Mouse (Mus musculus): ENCODE results near the gene Rara. TPM values are rescaled to one million over a fixed set of nuclear protein-coding genes. Genes with fewer than 3 reads are reported as not detected.
A peak's percentile ranks its signal among the peaks of the same experiment; 100 is the strongest.
"Not testable (repeated sequence)": the region's sequence is repeated elsewhere in the genome, so short reads cannot be mapped to it uniquely, and the experiment has no call there.

The Rara gene
- polyA plus RNA-seq, 1 experiment from 2014 or later = 17.3 TPM

DNA sequence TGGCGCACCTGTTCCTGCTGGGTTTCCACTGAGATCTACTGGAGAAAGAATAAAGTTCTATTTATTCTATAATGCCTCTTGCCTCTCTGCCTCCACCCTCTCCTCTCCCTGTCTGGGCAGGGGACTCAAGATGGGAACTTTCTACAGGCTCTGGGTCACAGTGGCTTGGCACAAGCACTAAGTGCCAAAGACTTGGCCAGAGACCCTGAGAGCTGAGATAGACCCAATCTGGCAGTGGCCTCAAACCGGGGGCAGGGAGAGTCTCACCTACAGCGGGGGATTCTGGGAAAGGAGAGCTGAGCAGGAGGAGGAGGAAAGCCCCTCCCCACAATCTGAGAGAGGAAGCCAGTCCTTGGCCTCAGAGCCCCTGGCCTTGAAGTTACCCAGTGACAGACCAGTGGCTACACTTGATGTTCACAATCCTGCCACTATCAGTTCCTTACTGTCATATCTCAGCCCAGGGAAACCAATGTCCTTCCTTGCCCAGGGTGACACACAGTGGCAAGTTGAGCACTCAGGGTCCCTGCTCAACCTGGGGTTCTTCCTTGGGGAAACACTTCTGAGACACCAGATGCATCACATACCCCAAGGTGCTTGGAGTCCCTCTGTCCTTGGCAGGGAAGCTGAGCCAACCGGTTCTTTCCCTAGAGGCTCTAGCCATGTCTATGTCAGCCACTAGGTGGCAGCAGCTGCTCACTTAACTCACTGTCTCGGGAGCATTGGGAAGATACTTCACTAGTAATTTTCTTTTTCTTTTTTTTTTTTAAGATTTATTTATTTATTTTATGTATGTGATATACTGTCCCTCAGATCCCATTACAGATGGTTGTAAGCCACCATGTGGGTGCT, 47.5 kb downstream of the Rara start:
- Histone ChIP-seq H3K27ac (replicated peaks) (no peak overlapping the region), H3K27me3 (peaks cover 12% of the 10 kb centered on the region), H3K4me1 (peaks cover 16% of the 10 kb centered on the region), H3K4me2 (replicated peaks) (no peak overlapping the region), H3K9ac (replicated peaks) (no peak overlapping the region), H3K9me3 (no peaks in the 10 kb centered on the region), H3K4me3 (no peak overlapping the region), H3K36me3 (peaks cover 22% of the 10 kb centered on the region)
- ATAC-seq (ENCODE audit: low FRiP score, low read depth) = no peak
- WGBS = 55% methylated on average over 5 of the region's 5 CpGs

DNA sequence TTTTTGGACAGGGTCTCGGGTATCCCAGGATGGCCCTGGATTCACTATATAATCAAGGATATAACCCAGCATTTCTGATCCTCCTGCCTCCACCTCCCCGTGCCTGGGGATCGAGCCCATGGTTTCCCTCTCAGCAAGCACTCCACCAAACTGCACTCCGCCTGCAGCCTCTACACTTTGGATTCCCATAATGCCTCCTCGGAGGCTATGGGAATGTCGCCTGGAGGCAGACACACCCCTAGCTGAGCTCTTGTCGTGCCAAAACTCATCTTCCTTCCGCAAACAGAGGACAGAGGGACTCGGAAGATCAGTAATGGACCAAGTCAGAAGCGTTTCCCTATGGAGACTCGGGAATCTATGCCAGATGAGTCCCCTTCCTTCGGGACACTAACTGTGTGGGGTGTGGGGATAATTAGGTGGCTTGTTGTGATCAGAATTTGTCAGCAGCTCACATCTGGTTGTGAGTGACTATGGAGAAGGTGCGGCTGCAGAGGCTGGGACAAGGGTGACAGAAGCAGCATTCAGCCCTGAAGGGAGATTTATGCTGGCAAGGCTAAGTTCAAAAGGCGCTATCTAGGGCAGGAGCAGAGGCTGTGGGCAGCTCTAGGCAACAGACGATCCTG, 51.0 kb downstream of the Rara start:
- ATAC-seq (ENCODE audit: low FRiP score, low read depth) = no peak
- 67% methylated on average over 15 of the region's 15 CpGs for WGBS
- H3K4me3 ChIP-seq = no peak overlapping the region
- no peak overlapping the region for H3K27ac ChIP-seq (replicated peaks)
- no peak overlapping the region for H3K9ac ChIP-seq (replicated peaks)
- H3K9me3 ChIP-seq = no peaks in the 10 kb centered on the region
- H3K4me1 ChIP-seq = peaks cover 18% of the 10 kb centered on the region
- H3K27me3 ChIP-seq = peaks cover 40% of the 10 kb centered on the region
- 0 out of 2 replicates have a peak, but pooled peaks cover 2% of the 10 kb centered on the region for H3K36me3 ChIP-seq
- H3K4me2 ChIP-seq (replicated peaks) = no peak overlapping the region

DNA sequence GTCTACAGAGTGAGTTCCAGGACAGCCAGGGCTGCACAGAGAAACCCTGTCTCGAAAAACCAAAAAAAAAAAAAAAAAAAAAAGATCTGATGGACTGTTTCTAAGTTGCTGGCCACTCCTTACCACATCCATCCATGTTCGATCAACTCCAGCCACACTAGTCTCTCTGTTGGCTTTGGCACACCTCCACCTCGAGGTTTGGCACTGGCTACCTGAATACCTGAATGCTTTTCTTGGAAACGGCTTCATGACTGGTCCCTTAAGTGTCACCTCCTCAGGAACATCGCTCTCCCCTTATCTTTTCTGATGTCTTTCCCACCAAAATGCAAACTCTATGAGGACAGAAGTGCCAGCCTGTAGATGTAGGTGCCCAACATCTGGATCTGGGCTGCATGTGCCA, 51.7 kb downstream of the Rara start:
- no peaks in the 10 kb centered on the region for H3K9me3 ChIP-seq
- no peak for ATAC-seq (ENCODE audit: low FRiP score, low read depth)
- no peak overlapping the region for H3K4me2 ChIP-seq (replicated peaks)
- peaks cover 18% of the 10 kb centered on the region for H3K4me1 ChIP-seq
- no peak overlapping the region for H3K4me3 ChIP-seq
- H3K9ac ChIP-seq (replicated peaks) = no peak overlapping the region
- H3K36me3 ChIP-seq = no peaks in the 10 kb centered on the region
- no peak overlapping the region for H3K27ac ChIP-seq (replicated peaks)
- peaks cover 47% of the 10 kb centered on the region for H3K27me3 ChIP-seq
- WGBS = 85% methylated on average over 4 of the region's 5 CpGs

DNA sequence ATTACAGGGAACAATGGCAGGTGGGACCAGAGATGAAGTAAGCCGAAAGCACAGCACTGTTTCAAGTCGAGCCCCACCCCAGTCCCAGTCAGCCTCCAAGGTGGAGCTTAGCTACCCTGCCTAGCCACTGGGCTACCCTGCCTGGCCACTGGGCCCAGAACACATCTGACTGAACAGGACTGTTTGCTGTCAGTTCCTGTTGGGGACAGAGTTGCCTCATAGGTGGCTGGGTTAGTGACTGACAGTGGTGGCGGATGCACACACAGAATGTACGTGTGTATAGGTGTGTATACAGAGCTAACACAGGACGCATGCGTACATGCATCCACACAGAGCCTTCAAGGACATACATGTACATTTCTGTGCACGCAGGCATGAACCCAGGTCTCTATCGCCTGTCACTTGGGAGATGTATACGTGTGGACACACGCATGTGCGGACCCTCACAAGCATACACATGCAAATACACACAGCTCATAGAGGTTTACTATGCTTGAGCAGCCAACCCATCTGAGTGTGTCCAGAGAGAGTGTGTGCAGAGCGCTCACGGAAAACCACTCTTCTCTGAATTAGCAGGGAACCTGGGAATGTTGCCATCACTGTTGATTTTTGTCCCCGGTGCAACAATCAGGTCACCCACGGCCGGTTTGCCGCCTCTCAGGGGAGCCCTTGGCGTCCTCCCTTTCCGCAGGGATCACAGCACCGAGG, 53.8 kb downstream of the Rara start:
- H3K4me3 ChIP-seq = peak overlapping the region; percentile 58
- H3K9ac ChIP-seq (replicated peaks) = peak overlapping the region; percentile 69; the same call in 1 of the 2 replicates
- 33% methylated on average over 20 of the region's 20 CpGs for WGBS
- H3K9me3 ChIP-seq = no peaks in the 10 kb centered on the region
- H3K36me3 ChIP-seq = no peaks in the 10 kb centered on the region
- peak overlapping the region; percentile 81 for H3K27ac ChIP-seq (replicated peaks)
- no peak; the same call in 1 of the 2 replicates for ATAC-seq (ENCODE audit: low FRiP score, low read depth)
- H3K4me2 ChIP-seq (replicated peaks) = peak overlapping the region; percentile 85
- H3K27me3 ChIP-seq = peaks cover 56% of the 10 kb centered on the region
- H3K4me1 ChIP-seq = peaks cover 18% of the 10 kb centered on the region

DNA sequence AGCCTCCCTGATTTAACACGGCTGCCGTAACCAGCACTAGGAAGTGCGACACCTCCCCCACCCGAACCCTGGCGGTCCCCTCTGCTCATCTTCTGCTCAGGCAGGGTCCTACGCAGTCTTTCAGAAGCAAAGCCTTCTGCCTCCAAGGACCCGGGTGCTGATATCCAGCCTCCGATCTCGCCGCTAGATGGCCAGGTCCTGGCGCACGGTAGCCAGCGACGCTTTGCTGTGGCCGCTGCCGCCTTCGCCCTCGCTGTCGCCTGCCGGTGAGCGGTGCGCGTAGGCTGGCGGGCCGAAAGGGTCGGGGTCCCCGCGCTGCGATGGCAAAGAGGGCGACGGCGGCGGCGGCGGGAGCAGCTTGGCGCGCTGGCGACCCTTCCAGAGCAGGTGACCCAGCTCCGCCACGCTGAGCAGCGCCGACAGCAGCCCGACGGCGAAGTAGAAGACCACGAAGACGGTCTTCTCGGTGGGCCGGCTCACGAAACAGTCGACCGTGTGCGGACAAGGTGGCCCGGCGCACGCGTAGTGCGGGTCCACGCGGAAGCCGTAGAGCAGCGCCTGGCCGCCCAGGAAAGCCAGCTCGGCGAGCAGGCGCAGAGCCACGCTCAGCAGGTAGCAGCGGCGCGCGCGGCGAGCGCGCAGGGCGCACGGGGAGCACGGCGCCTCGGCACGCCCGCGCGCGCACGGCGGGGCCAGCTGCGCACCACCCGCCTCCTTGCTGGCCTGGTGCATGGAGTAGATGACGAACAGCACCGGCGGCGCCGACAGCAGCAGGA, 54.6 kb downstream of the Rara start:
- WGBS = under 1% methylated on average over 87 of the region's 94 CpGs
- Histone ChIP-seq H3K9ac (replicated peaks) (peak overlapping the region; percentile 69), H3K4me3 (peak overlapping the region; percentile 58), H3K4me1 (peaks cover 18% of the 10 kb centered on the region), H3K4me2 (replicated peaks) (peak overlapping the region; percentile 85), H3K27me3 (peaks cover 56% of the 10 kb centered on the region), H3K36me3 (no peaks in the 10 kb centered on the region), H3K9me3 (no peaks in the 10 kb centered on the region), H3K27ac (replicated peaks) (peak overlapping the region; percentile 81)
- peak; percentile 73 for ATAC-seq (ENCODE audit: low FRiP score, low read depth)

DNA sequence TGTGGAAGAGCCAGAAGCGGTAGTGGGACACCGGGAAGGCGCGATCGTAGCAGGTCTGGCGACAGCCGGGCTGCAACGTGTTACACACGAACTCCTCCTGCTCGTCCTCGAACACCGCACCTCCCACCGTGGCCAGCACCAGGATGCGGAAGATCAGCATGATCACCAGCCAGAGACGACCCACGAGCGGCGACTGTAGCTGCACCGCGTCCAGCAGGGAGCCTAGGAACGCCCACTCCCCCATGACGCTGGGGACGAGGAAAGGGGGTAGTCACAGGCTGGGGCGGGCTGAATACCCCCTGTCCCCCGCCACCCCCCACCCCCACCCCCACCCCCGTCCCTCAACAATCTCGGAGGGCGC, 55.1 kb downstream of the Rara start, which contains the start of gene Gjd3:
Gene Gjd3 (minus strand): TSS at position 244 of the 361 bp plus-strand sequence.
- Histone ChIP-seq H3K27me3 (peaks cover 56% of the 10 kb centered on the region), H3K27ac (replicated peaks) (peak within 1 kb of the TSS; percentile 81), H3K9ac (replicated peaks) (peak within 1 kb of the TSS; percentile 69), H3K36me3 (no peaks in the 10 kb centered on the region), H3K9me3 (no peaks in the 10 kb centered on the region), H3K4me1 (peaks cover 18% of the 10 kb centered on the region), H3K4me2 (replicated peaks) (peak within 1 kb of the TSS; percentile 85), H3K4me3 (peak within 1 kb of the TSS; percentile 58)
- WGBS = 3% methylated on average over 20 of the region's 28 CpGs
- ATAC-seq (ENCODE audit: low FRiP score, low read depth) = no peak; the same call in none of the 2 replicates

DNA sequence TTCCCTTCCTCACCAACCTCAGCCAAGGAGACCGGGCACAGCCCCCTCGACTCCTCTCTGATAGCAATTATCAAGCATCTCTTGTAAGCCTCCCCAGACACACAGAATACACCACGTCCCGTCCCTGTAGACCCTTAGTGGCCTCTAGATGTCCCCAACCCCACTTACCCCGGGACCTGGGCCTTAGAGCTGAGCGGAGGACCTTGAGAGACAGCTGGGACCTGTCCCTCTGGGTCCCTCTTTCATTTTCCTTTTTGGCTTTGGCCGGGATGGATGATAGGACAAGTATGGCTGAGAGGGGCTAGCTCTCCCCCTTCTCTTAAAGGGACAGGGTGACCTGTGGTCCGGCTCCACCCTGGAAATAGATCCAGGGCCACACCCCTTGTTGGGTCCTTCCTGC, 55.9 kb downstream of the Rara start:
- no peaks in the 10 kb centered on the region for H3K36me3 ChIP-seq
- 49% methylated on average over 8 of the region's 8 CpGs for WGBS
- H3K27ac ChIP-seq (replicated peaks) = no peak overlapping the region
- peaks cover 56% of the 10 kb centered on the region for H3K27me3 ChIP-seq
- peaks cover 18% of the 10 kb centered on the region for H3K4me1 ChIP-seq
- ATAC-seq (ENCODE audit: low FRiP score, low read depth) = no peak
- H3K9me3 ChIP-seq = no peaks in the 10 kb centered on the region
- no peak overlapping the region for H3K9ac ChIP-seq (replicated peaks)
- H3K4me2 ChIP-seq (replicated peaks) = no peak overlapping the region
- H3K4me3 ChIP-seq = no peak overlapping the region

DNA sequence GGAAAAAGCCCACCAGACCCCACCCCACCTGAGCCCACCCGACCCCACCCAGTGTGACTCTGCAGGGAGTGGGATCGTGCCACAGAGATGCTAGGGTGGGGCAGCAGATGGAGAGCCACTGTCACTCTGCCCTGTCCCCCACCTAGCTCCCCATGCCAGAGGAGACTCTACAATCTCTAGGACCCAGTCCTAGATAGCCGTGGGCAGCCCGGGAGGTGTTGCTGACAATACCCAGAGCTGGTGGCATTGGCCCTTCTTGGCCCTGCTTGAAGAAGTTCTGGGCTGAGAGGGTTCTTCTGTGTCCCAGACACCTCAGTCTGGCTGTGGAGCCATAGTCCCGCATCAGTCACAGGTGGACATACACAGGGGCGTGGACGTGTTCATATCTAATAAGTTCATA, 57.9 kb downstream of the Rara start:
- Histone ChIP-seq H3K4me3 (no peak overlapping the region), H3K4me2 (replicated peaks) (no peak overlapping the region), H3K27me3 (peaks cover 46% of the 10 kb centered on the region), H3K9ac (replicated peaks) (no peak overlapping the region), H3K36me3 (no peaks in the 10 kb centered on the region), H3K4me1 (peaks cover 18% of the 10 kb centered on the region), H3K27ac (replicated peaks) (no peak overlapping the region), H3K9me3 (no peaks in the 10 kb centered on the region)
- no peak for ATAC-seq (ENCODE audit: low FRiP score, low read depth)
- 94% methylated on average over 7 of the region's 7 CpGs for WGBS

DNA sequence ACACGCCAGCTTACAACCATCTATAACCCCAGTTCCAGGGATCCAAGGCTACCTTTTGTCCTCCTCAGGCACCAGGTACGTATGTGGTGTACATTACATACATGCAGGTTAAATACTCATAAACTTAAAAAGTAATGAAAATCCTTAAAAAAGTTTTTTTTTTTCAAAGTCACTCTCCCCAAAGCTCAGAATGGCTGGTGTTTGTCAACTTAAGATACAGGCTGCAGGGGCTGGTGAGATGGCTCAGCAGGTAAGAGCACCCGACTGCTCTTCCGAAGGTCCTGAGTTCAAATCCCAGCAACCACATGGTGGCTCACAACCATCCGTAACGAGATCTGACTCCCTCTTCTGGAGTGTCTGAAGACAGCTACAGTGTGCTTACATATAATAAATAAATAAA, 60.6 kb downstream of the Rara start:
- H3K4me1 ChIP-seq; ATAC-seq (ENCODE audit: low FRiP score, low read depth); H3K4me3 ChIP-seq; H3K9me3 ChIP-seq; H3K27ac ChIP-seq (replicated peaks); H3K9ac ChIP-seq (replicated peaks); H3K4me2 ChIP-seq (replicated peaks): not testable (repeated sequence)
- Histone ChIP-seq H3K36me3 (peaks cover 16% of the 10 kb centered on the region), H3K27me3 (peaks cover 20% of the 10 kb centered on the region)
- 94% methylated on average over 6 of the region's 6 CpGs for WGBS

DNA sequence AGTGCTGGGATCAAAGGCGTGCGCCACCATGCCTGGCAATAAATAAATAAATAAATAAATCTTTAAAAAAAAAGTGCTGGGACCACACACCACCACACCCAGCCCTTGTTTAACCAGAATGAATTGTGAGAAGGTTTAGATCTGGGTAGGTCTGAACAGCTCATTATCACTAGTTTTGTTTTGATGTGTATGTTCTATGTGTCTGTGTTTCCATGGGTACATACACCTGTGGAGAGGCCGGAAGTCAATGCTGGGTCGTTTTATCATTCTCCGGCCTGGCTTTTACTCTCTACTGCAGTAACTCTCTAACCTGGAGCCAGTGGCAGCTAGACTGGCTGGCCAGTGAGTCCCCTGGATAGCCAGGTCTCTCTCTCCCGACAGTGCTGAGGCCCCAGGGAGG, 63.2 kb downstream of the Rara start:
- Histone ChIP-seq H3K4me1 (no peaks in the 10 kb centered on the region), H3K9me3 (no peaks in the 10 kb centered on the region), H3K4me3 (no peak overlapping the region), H3K27ac (replicated peaks) (no peak overlapping the region), H3K4me2 (replicated peaks) (no peak overlapping the region), H3K27me3 (no peaks in the 10 kb centered on the region), H3K9ac (replicated peaks) (no peak overlapping the region), H3K36me3 (peaks cover 42% of the 10 kb centered on the region)
- 84% methylated on average over 6 of the region's 6 CpGs for WGBS
- no peak for ATAC-seq (ENCODE audit: low FRiP score, low read depth)

DNA sequence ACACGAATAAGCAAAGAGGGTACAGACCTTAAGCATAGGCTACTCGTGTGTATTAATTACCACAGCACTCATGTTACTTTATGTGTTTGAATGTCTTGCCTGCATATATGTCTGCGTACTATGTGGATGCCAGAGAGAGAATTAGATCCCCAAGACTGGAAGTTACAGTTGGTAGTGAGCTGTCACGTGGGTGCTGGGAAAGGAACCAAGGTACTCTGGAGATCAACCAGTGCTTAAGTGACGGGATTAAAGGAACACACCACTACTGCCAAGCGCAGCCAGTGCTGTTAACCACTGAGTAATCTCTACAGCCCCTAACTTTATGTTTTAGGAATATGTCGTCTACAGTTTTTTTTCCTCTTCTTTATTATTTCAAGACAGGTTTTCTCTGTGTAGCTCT, 68.4 kb downstream of the Rara start:
- H3K9me3 ChIP-seq = no peaks in the 10 kb centered on the region
- 93% methylated on average over 7 of the region's 7 CpGs for WGBS
- H3K27me3 ChIP-seq = no peaks in the 10 kb centered on the region
- H3K4me3 ChIP-seq = no peak overlapping the region
- no peak overlapping the region for H3K4me2 ChIP-seq (replicated peaks)
- no peaks in the 10 kb centered on the region for H3K4me1 ChIP-seq
- ATAC-seq (ENCODE audit: low FRiP score, low read depth) = no peak
- peaks cover 92% of the 10 kb centered on the region for H3K36me3 ChIP-seq
- H3K27ac ChIP-seq (replicated peaks) = no peak overlapping the region
- no peak overlapping the region for H3K9ac ChIP-seq (replicated peaks)

Measured in midbrain, embryonic 12.5 days (tissue).